Mouse (Mus musculus) midbrain, embryonic 12.5 days (tissue): ENCODE measurements around the gene Gon4l. TPM values are rescaled to one million over a fixed set of nuclear protein-coding genes. Genes with fewer than 3 reads are reported as not detected.
A peak's percentile ranks its signal among the peaks of the same experiment; 100 is the strongest.

ENCODE experiments used
- ATAC-seq: fragments of 200-750 bp; cut with Nextera tagmentation; 2 replicates; pipeline ENCODE4 v1.8.0; 2017; ENCODE audit warnings: low read depth, moderate TSS enrichment, moderate library complexity; ENCODE audit not compliant: low FRiP score
- H3K27ac ChIP-seq: fragments of 300-500 bp; sonication (generic); replicated peaks from 2 replicates; pipeline ENCODE4 v1.5.1; 2016; ENCODE audit warnings: mild to moderate bottlenecking
- H3K27me3 ChIP-seq: fragments of 300-500 bp; sonication (generic); 2 replicates; pipeline ENCODE4 v1.6.1; 2016; ENCODE audit warnings: mild to moderate bottlenecking
- H3K36me3 ChIP-seq: fragments of 300-500 bp; sonication (generic); 2 replicates; pipeline ENCODE4 v1.6.1; 2016
- H3K4me1 ChIP-seq: fragments of 300-500 bp; sonication (generic); 2 replicates; pipeline ENCODE4 v1.6.1; 2016
- H3K4me2 ChIP-seq: fragments of 300-500 bp; sonication (generic); replicated peaks from 2 replicates; pipeline ENCODE4 v1.6.1; 2016; ENCODE audit warnings: mild to moderate bottlenecking, moderate library complexity
- H3K4me3 ChIP-seq: fragments of 300-500 bp; sonication (generic); 2 replicates; pipeline ENCODE4 v1.5.1; 2016; ENCODE audit warnings: mild to moderate bottlenecking
- H3K9ac ChIP-seq: fragments of 300-500 bp; sonication (generic); replicated peaks from 2 replicates; pipeline ENCODE4 v1.6.1; 2016; ENCODE audit warnings: mild to moderate bottlenecking, moderate library complexity
- H3K9me3 ChIP-seq: fragments of 300-500 bp; sonication (generic); 2 replicates; pipeline ENCODE4 v1.6.1; 2016; ENCODE audit warnings: mild to moderate bottlenecking
- WGBS: fragments of 180-500 bp; shearing (Covaris S2); methylation state at CpG from one replicate; pipeline ENCODE4 v1.1.7; 2016; 5-methylcytosine and 5-hydroxymethylcytosine counted together
- polyA plus RNA-seq: library from polyadenylated mRNA; unstranded; fragments of >200 nt; fragmentation: Nextera tagmentation; extraction: Ambion mirVana; gene quantifications from 2 replicates; pipeline ENCODE4 v1.2.1, GENCODE M21; 2016

Gon4l gene
- polyA plus RNA-seq, 1 experiment from 2014 or later = 18.9 TPM

DNA sequence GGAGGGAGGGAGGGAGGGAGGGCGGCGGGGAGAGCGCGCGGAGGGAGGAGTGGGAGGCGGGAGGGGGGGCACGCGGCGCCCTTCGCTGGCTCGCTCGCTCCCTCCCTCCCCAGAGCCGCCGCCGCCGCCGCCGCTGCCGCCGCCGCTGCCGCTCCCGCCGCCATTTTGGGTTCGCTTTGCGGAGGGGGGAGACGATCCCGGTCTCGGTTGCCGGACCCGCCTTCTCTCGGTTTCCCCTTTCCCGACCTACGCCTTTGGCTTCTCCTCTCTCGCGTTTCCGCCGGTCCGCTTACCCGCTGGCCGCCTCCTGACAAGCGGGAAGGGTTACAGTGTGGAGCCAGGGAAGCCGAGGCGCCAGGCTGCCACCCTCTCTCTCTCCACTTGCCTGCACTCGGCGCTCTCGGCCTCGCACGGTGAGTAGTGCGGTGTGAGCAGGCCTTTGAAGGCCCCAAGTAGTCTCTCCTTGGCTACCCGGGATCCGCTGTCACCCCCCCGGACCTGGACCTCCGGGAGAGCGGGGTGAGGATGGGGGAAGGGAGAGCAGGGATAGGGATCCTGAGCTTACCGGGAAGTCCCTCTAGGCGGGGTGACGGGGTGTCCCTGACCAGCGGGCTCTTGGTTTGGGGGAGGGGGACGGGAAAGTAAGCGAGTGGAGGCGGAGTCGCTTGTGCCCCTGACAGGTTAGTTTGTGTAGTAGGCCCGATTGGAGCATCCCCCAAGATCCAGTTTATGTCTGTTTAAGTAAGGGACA lies 115.7 kb downstream of the Gon4l start, which contains the start of the genes Ash1l and Dap3:
Gene Ash1l (plus strand): TSS at position 47 of the 751 bp plus-strand sequence.
Gene Dap3 (minus strand): TSS at position 606 of the 751 bp plus-strand sequence.
- WGBS = under 1% methylated on average over 39 of the region's 64 CpGs
- H3K27ac ChIP-seq = peak within 1 kb of the TSS; percentile 99
- H3K4me1 ChIP-seq = peaks cover 32% of the 10 kb centered on the region
- peak within 1 kb of the TSS; percentile 90 for H3K4me3 ChIP-seq
- H3K4me2 ChIP-seq = peak within 1 kb of the TSS; percentile 73
- peak; percentile 83 for ATAC-seq
- peak within 1 kb of the TSS; percentile 94 for H3K9ac ChIP-seq
- no peaks in the 10 kb centered on the region for H3K27me3 ChIP-seq
- no peaks in the 10 kb centered on the region for H3K36me3 ChIP-seq
- no peaks in the 10 kb centered on the region for H3K9me3 ChIP-seq

DNA sequence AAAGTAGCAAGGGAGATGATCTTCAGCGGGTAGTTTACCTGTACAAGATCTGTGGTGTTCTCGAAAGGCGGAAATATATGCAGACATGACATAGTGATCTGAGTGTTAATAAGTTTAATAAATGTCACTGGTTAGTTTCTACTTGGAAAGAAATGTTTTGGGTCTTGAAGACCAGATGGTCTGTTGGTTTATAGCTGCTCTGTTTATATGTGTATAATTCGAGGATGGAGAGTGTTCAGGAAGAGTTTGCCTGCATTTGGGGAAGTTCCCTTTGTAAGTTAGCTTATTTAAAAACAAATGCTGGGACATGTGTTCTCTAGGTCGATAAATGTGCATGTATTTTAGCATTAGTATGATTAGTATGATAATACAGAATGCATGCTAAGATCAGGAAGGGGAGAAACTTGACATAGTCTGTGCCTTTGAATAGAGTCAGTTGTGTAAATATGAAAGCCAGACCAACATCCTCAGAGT lies 116.3 kb downstream of the Gon4l start:
- ATAC-seq = no peak
- under 1% methylated on average over 5 of the region's 5 CpGs for WGBS
- peak overlapping the region; percentile 99 for H3K27ac ChIP-seq
- no peaks in the 10 kb centered on the region for H3K27me3 ChIP-seq
- H3K9me3 ChIP-seq = no peaks in the 10 kb centered on the region
- peaks cover 32% of the 10 kb centered on the region for H3K4me1 ChIP-seq
- peak overlapping the region; percentile 94 for H3K9ac ChIP-seq
- H3K36me3 ChIP-seq = no peaks in the 10 kb centered on the region
- H3K4me3 ChIP-seq = peak overlapping the region; percentile 90
- H3K4me2 ChIP-seq = peak overlapping the region; percentile 73

GRCm38 (mm10) chr3:88953246-88953645 lies 118.2 kb downstream of the Gon4l start:
- no peaks in the 10 kb centered on the region for H3K36me3 ChIP-seq
- 93% methylated on average over 4 of the region's 4 CpGs for WGBS
- H3K4me3 ChIP-seq = no peak overlapping the region
- no peak overlapping the region for H3K27ac ChIP-seq
- no peak for ATAC-seq
- no peaks in the 10 kb centered on the region for H3K9me3 ChIP-seq
- H3K27me3 ChIP-seq = no peaks in the 10 kb centered on the region
- H3K9ac ChIP-seq = no peak overlapping the region
- no peak overlapping the region for H3K4me2 ChIP-seq
- H3K4me1 ChIP-seq = peaks cover 25% of the 10 kb centered on the region

GRCm38 (mm10) chr3:88953736-88954135 lies 118.7 kb downstream of the Gon4l start:
- Histone ChIP-seq H3K9me3 (no peaks in the 10 kb centered on the region), H3K4me2 (no peak overlapping the region), H3K27me3 (no peaks in the 10 kb centered on the region), H3K4me1 (peaks cover 21% of the 10 kb centered on the region), H3K4me3 (no peak overlapping the region), H3K36me3 (no peaks in the 10 kb centered on the region), H3K9ac (no peak overlapping the region), H3K27ac (no peak overlapping the region)
- no peak for ATAC-seq

Other genes with a start within 250 kb of the Gon4l start
- gene Arhgef2, start 229.3 kb upstream of the Gon4l start, polyA plus RNA-seq = 143 and 150 TPM in 2 replicates
- not detected in 2 replicates for gene Rxfp4, start 182.1 kb upstream of the Gon4l start, polyA plus RNA-seq
- gene Khdc4, start 149.4 kb upstream of the Gon4l start, polyA plus RNA-seq = 122 and 123 TPM in 2 replicates
- 43.6 and 44.7 TPM in 2 replicates for gene Rit1, start 118.4 kb upstream of the Gon4l start, polyA plus RNA-seq
- 200 and 205 TPM in 2 replicates for gene Syt11, start 60.1 kb upstream of the Gon4l start, polyA plus RNA-seq
- gene Msto1, start 78.8 kb downstream of the Gon4l start, polyA plus RNA-seq = 44.3 and 46.1 TPM in 2 replicates
- gene Ash1l, start 115.4 kb downstream of the Gon4l start, polyA plus RNA-seq = 22.5 and 23.7 TPM in 2 replicates
- gene Dap3, start 116.0 kb downstream of the Gon4l start, polyA plus RNA-seq = 124 and 137 TPM in 2 replicates